11 mouse cellular contexts compared by ENCODE assay signal in genomic region chr3:30371472-30371871, GRCm38 (mm10).
DNase-seq lines count a peak whose midpoint lies in the region; ATAC-seq lines count a peak whose summit lies in the region.
"Had no signal": no experiment of that assay in that cellular context is flagged by ENCODE, and none has a peak within 500 bp of the region (broad histone marks: within the 10 kb centered on the region; RNA-seq: fewer than 3 reads in every experiment).

No protein-coding gene starts in this region.

- intact Hi-C loops in gastrocnemius, postnatal 14 days (cut with DNase I; ENCODE audit: low total_unique reads) = no loop called here

- H3K27me3 ChIP-seq in intestine, embryonic 15.5 days (replicated peaks) = no peaks in the 10 kb centered on the region
- no peaks in the 10 kb centered on the region for H3K27me3 ChIP-seq in intestine, embryonic 16.5 days (replicated peaks; ENCODE audit: control insufficient read depth, insufficient read depth, low read length)
- no peaks in the 10 kb centered on the region for H3K27me3 ChIP-seq in embryonic facial prominence, embryonic 14.5 days (replicated peaks; ENCODE audit: control insufficient read depth, insufficient read depth, low read length)
- H3K27me3 ChIP-seq in forebrain, embryonic 12.5 days = peaks cover 7% of the 10 kb centered on the region; the same call in 1 of the 2 replicates
- H3K27me3 ChIP-seq in midbrain, embryonic 13.5 days = no peaks in the 10 kb centered on the region; the same call in 1 of the 2 replicates
- H3K27me3 ChIP-seq: hindbrain, embryonic 12.5 days had no signal

- no peaks in the 10 kb centered on the region for H3K36me3 ChIP-seq in intestine, embryonic 15.5 days
- no peaks in the 10 kb centered on the region for H3K36me3 ChIP-seq in intestine, embryonic 16.5 days (ENCODE audit: control insufficient read depth, insufficient read depth, low read length)
- no peaks in the 10 kb centered on the region for H3K36me3 ChIP-seq in embryonic facial prominence, embryonic 14.5 days (ENCODE audit: control insufficient read depth, insufficient read depth, low read length)
- H3K36me3 ChIP-seq in forebrain, embryonic 12.5 days (replicated peaks) = no peaks in the 10 kb centered on the region
- no peaks in the 10 kb centered on the region for H3K36me3 ChIP-seq in midbrain, embryonic 13.5 days
- H3K36me3 ChIP-seq: hindbrain, embryonic 12.5 days had no signal

- peak overlapping the region; percentile 34 for H3K4me2 ChIP-seq in intestine, embryonic 15.5 days (replicated peaks)
- H3K4me2 ChIP-seq in intestine, embryonic 16.5 days (ENCODE audit: low read depth, low read length) = no peak overlapping the region
- H3K4me2 ChIP-seq in embryonic facial prominence, embryonic 14.5 days (ENCODE audit: low read depth, low read length) = peak overlapping the region; percentile 35
- H3K4me2 ChIP-seq in forebrain, embryonic 12.5 days = peak overlapping the region; percentile 49
- peak overlapping the region; percentile 50 for H3K4me2 ChIP-seq in midbrain, embryonic 13.5 days (replicated peaks)
- H3K4me2 ChIP-seq: hindbrain, embryonic 12.5 days had no signal

- 41% methylated on average over 7 of the region's 7 CpGs for WGBS in intestine, embryonic 15.5 days
- WGBS in intestine, embryonic 16.5 days = 48% methylated on average over 7 of the region's 7 CpGs
- WGBS in embryonic facial prominence, embryonic 14.5 days = 58% methylated on average over 7 of the region's 7 CpGs
- 40% methylated on average over 7 of the region's 7 CpGs for WGBS in forebrain, embryonic 12.5 days
- 41% methylated on average over 7 of the region's 7 CpGs for WGBS in midbrain, embryonic 13.5 days

- DNase-seq in embryonic facial prominence, embryonic 14.5 days (ENCODE audit: low spot score) = peak; percentile 31
- DNase-seq in ovary, adult 18-20 months (ENCODE audit: low spot score) = no peak
- DNase-seq in gastrocnemius, postnatal 14 days = no peak
- DNase-seq: cerebellum, adult 18-20 months; kidney, postnatal 14 days had no signal

- no peak overlapping the region for H3K4me3 ChIP-seq in intestine, embryonic 15.5 days (replicated peaks)
- no peak overlapping the region for H3K4me3 ChIP-seq in intestine, embryonic 16.5 days (ENCODE audit: low read length)
- no peak overlapping the region for H3K4me3 ChIP-seq in embryonic facial prominence, embryonic 14.5 days (ENCODE audit: low read depth, low read length)
- peak overlapping the region; percentile 16 for H3K4me3 ChIP-seq in forebrain, embryonic 12.5 days (replicated peaks)
- peak overlapping the region; percentile 12; the same call in 1 of the 2 replicates for H3K4me3 ChIP-seq in midbrain, embryonic 13.5 days (replicated peaks)
- H3K4me3 ChIP-seq: hindbrain, embryonic 12.5 days had no signal

- H3K9ac ChIP-seq in intestine, embryonic 15.5 days = no peak overlapping the region
- H3K9ac ChIP-seq in intestine, embryonic 16.5 days (ENCODE audit: low read depth, low read length) = no peak overlapping the region
- H3K9ac ChIP-seq in embryonic facial prominence, embryonic 14.5 days (ENCODE audit: low read depth, low read length) = no peak overlapping the region
- H3K9ac ChIP-seq in forebrain, embryonic 12.5 days = no peak overlapping the region
- H3K9ac ChIP-seq in midbrain, embryonic 13.5 days (replicated peaks) = no peak overlapping the region
- H3K9ac ChIP-seq: hindbrain, embryonic 12.5 days had no signal

- H3K9me3 ChIP-seq in intestine, embryonic 15.5 days = no peaks in the 10 kb centered on the region
- no peaks in the 10 kb centered on the region for H3K9me3 ChIP-seq in intestine, embryonic 16.5 days (ENCODE audit: control insufficient read depth, low read length)
- no peaks in the 10 kb centered on the region for H3K9me3 ChIP-seq in embryonic facial prominence, embryonic 14.5 days (ENCODE audit: control insufficient read depth, low read length)
- no peaks in the 10 kb centered on the region for H3K9me3 ChIP-seq in forebrain, embryonic 12.5 days
- no peaks in the 10 kb centered on the region for H3K9me3 ChIP-seq in midbrain, embryonic 13.5 days
- H3K9me3 ChIP-seq: hindbrain, embryonic 12.5 days had no signal

- H3K27ac ChIP-seq in intestine, embryonic 15.5 days = no peak overlapping the region
- no peak overlapping the region for H3K27ac ChIP-seq in intestine, embryonic 16.5 days (ENCODE audit: low read length)
- no peak overlapping the region for H3K27ac ChIP-seq in embryonic facial prominence, embryonic 14.5 days (replicated peaks; ENCODE audit: low read depth, low read length)
- no peak overlapping the region for H3K27ac ChIP-seq in forebrain, embryonic 12.5 days
- H3K27ac ChIP-seq in midbrain, embryonic 13.5 days = no peak overlapping the region
- H3K27ac ChIP-seq: hindbrain, embryonic 12.5 days had no signal

- ATAC-seq in intestine, embryonic 15.5 days = no peak
- ATAC-seq in intestine, embryonic 16.5 days = no peak
- peak; percentile 68 for ATAC-seq in embryonic facial prominence, embryonic 14.5 days (ENCODE audit: low read depth)
- ATAC-seq in forebrain, embryonic 12.5 days (ENCODE audit: low FRiP score) = no peak
- no peak for ATAC-seq in midbrain, embryonic 13.5 days
- ATAC-seq: CD4-positive, CD25-positive, alpha-beta regulatory T cell, adult 4 months had no signal

- H3K4me1 ChIP-seq in intestine, embryonic 15.5 days (replicated peaks) = no peaks in the 10 kb centered on the region
- H3K4me1 ChIP-seq in intestine, embryonic 16.5 days (ENCODE audit: control insufficient read depth, insufficient read depth, low read length) = no peaks in the 10 kb centered on the region
- no peaks in the 10 kb centered on the region for H3K4me1 ChIP-seq in embryonic facial prominence, embryonic 14.5 days (ENCODE audit: control insufficient read depth, insufficient read depth, low read length)
- peaks cover 15% of the 10 kb centered on the region for H3K4me1 ChIP-seq in forebrain, embryonic 12.5 days
- peaks cover 17% of the 10 kb centered on the region for H3K4me1 ChIP-seq in midbrain, embryonic 13.5 days (replicated peaks)
- H3K4me1 ChIP-seq: hindbrain, embryonic 12.5 days had no signal

Comparison
In these comparisons a context has a peak if more than half of its experiments do, and no peak if none do; other contexts are left out.
1. H3K4me3 ChIP-seq: peak in forebrain, embryonic 12.5 days (single experiment) and midbrain, embryonic 13.5 days (single experiment); none in intestine, embryonic 15.5 days (single experiment), intestine, embryonic 16.5 days (single experiment) and embryonic facial prominence, embryonic 14.5 days (single experiment).